Mouse (Mus musculus): ENCODE data around the gene Gm5849.

GRCm38 (mm10) chr3:90726606-90727005 lies 51.1 kb downstream of the Gm5849 start, which contains the start of gene Pglyrp4:
- TF ChIP-seq CTCF (IDR thresholded peaks at IDR 0.05) = no peak
- no peak for TF ChIP-seq EP300 (IDR thresholded peaks at IDR 0.05)

All from lung, postnatal 0 days (tissue).